Mouse (Mus musculus) C2C12 (cell line): ENCODE measurements around the gene Isx.

ENCODE experiments used
- CEBPB ChIP-seq: IDR thresholded peaks from one replicate; pipeline ENCODE4 v1.6.1; 2011; ENCODE audit warnings: low read depth, mild to moderate bottlenecking, control low read depth, moderate library complexity
- CTCF ChIP-seq: IDR thresholded peaks from one replicate; pipeline ENCODE4 v1.5.1; 2011; ENCODE audit not compliant: control insufficient read depth, insufficient read depth, insufficient read length
- FOSL1 ChIP-seq: IDR thresholded peaks from one replicate; pipeline ENCODE4 v1.8.0; 2011; ENCODE audit warnings: mild to moderate bottlenecking, low read length; ENCODE audit not compliant: poor library complexity, insufficient read depth, severe bottlenecking
- MAX ChIP-seq: IDR thresholded peaks from one replicate; pipeline ENCODE4 v1.6.1; 2011; ENCODE audit warnings: mild to moderate bottlenecking, control low read depth
- MYOD1 ChIP-seq: IDR thresholded peaks from one replicate; pipeline ENCODE4 v1.6.1; 2011; ENCODE audit warnings: low read depth; ENCODE audit not compliant: control insufficient read depth, insufficient read length
- MYOG ChIP-seq: IDR thresholded peaks from one replicate; pipeline ENCODE4 v1.6.1; 2011; ENCODE audit not compliant: control insufficient read depth, insufficient read length; ENCODE audit errors: extremely low read depth
- USF1 ChIP-seq: IDR thresholded peaks from one replicate; pipeline ENCODE4 v1.6.1; 2011; ENCODE audit warnings: low read depth, mild to moderate bottlenecking, control low read depth, moderate library complexity

- TF ChIP-seq CTCF = no peak
- no peak for TF ChIP-seq MAX
- no peak for TF ChIP-seq USF1
- TF ChIP-seq CEBPB = no peak
- no peak for TF ChIP-seq MYOG
- no peak for TF ChIP-seq MYOD1
- no peak for TF ChIP-seq FOSL1
These were observed 19.5 kb upstream of the Isx start for GRCm38 (mm10) chr8:74853488-74853887.
